Mouse (Mus musculus) heart, postnatal 14 days (tissue): ENCODE measurements around the gene Syt3. TPM values are rescaled to one million over a fixed set of nuclear protein-coding genes. Genes with fewer than 3 reads are reported as not detected.

ENCODE experiments used
- DNase-seq, 2 experiments: peaks; one replicate each; pipeline ENCODE4 v3.0.0; 2021 to 2022
- intact Hi-C: fragments of 180-260 bp; cut with DNase I; formaldehyde crosslinking; loops from one replicate; pipeline ENCODE4 v1.15.1; 2025
- total RNA-seq, 2 experiments: library from RNA; stranded (reverse); gene quantifications; 2 replicates each; pipeline ENCODE4 v1.2.3; 2021

The Syt3 gene
- total RNA-seq, 2 experiments from 2014 or later, result 1.5 to 2.2 TPM

GRCm38 (mm10) chr7:44393284-44393683 is 9.4 kb downstream of the Syt3 start:
- DNase-seq, result no peak
- intact Hi-C loops, result no loop called here

DNA sequence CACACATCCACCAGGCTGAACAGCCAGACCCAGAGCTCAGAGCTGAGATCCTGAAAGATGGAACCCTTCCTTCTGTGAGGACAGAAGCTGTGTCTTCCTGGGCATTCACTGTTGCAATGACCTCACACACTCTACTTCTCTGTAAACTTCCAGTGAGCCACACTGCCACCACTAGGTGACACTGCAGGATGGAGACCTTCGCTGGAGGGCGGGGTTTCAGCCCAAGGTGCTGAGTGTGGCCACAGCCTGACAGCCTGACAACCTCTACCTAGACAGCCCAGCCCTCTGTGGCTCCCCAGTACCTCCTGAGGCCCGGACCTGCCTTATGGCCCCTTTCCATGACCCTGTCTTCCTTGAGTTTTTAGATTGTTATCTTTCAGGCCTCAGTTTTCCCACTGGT is 14.7 kb downstream of the Syt3 start:
- intact Hi-C loops, result loop anchor here (1.0 kb wide), 1 partner anchor 87 kb away; no protein-coding TSS in a partner anchor
- peak; percentile 49 to 72 for DNase-seq

GRCm38 (mm10) chr7:44401673-44402072 is 17.8 kb downstream of the Syt3 start:
- no peak for DNase-seq
- intact Hi-C loops, result no loop called here

DNA sequence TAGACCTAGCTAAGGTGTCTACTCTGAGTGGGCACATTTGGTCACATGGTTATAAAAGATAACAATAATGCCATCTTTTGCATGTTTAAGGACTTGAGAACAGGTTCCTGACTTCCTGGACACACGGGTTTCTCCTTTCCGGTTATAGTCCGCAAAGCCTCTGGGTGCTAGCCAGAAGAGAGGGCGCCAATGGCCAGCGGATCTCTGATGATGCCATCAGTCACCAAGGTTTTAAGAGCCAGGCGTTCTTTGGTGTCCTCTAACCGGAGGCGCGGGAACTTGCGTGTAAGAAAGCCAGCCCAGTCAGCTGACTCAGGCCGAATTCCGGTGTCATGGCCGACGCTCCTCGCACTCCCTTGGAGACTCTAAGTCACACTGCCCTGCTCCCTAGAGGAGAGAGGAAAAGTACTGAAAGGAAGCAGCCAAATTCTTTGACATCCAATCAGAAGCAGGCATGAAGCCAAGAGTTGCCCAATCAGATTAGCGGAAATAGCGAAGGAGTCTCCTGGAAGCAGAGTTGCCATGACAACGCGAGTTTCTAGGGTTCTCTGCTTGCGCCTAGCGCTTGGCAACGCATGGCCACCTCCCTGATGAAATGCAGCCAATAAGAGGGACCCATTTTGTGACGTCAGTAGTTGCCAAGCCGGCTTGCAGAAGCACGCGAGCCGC is 21.6 kb downstream of the Syt3 start:
- intact Hi-C loops, result no loop called here
- peak; percentile 70 to 83 for DNase-seq

DNA sequence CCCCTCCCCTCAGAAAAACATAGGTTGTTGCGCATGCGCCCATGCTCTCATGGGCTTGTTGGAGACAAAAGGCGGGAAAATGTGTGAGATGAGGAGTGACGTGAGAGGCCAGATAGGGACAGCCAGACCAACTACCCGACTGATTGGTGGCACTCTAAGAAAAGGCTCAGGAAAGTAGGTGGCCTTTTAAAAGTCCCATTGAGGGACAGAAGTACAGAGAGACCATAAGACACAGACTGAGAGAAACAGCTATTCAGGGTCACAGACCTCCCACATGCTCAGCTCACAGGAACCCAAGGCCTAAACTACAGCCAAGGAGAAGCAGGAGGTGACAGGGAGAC is 22.1 kb downstream of the Syt3 start:
- intact Hi-C loops, result no loop called here
- no peak for DNase-seq

DNA sequence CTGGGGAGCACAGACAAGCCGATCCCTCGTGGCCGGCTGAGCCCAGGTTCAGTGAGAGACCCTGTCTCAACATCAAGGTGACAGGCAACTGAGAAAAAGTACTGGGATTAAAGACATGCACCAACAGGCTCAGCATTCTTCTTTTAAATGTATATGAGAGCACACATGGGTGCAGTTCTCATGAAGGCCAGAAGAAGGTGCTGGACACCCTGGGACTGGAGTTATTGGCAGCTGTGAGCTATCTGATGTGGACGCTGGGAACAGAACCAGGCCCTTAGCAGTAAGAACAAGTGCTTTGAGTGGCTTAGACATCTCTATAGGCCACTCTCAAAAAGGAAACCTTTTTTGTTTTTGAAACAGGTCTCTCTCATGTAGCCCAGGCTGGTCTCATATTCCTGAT is 27.2 kb downstream of the Syt3 start:
- intact Hi-C loops, result no loop called here
- no peak for DNase-seq

DNA sequence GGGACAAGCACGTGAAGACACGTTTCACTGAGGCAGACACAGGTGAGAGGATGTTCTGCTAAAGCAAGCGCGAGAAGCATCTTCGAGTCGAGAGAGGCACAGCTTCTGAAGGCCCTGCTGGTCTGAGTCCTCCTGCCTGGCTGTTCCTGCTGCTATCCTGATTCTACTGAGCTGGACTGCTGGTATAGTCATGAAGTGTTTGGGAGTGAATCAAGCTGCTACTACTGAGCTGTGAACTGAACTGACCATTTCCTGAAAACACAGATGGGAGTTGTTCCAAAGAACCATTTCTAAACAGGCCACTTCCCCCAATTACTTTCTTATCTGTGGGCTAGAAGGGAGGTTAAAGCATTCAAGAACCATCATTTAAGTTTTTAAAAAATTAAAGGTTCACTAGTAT is 29.4 kb downstream of the Syt3 start:
- intact Hi-C loops, result no loop called here
- DNase-seq, result no peak

DNA sequence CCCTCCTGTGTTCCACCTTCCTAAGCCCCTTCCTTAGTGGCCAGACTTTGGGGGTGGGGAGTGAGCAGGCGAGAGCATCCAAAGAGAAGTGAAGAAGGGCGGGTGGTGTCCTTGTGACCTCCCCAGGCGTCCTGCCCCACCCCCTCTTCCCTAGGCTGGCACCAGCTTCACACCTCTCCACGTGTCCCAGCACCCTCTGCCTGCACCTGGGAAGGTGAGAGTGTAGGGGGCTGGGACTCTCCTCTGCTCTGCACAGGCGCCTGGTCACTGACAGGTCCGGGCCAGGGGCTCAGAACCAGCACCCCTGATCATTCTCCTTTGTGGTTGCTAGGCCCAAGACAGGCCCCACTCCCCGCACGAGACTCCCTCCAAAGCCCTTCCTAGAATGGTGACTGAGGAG is 43.8 kb downstream of the Syt3 start:
- intact Hi-C loops, result no loop called here
- no peak for DNase-seq

DNA sequence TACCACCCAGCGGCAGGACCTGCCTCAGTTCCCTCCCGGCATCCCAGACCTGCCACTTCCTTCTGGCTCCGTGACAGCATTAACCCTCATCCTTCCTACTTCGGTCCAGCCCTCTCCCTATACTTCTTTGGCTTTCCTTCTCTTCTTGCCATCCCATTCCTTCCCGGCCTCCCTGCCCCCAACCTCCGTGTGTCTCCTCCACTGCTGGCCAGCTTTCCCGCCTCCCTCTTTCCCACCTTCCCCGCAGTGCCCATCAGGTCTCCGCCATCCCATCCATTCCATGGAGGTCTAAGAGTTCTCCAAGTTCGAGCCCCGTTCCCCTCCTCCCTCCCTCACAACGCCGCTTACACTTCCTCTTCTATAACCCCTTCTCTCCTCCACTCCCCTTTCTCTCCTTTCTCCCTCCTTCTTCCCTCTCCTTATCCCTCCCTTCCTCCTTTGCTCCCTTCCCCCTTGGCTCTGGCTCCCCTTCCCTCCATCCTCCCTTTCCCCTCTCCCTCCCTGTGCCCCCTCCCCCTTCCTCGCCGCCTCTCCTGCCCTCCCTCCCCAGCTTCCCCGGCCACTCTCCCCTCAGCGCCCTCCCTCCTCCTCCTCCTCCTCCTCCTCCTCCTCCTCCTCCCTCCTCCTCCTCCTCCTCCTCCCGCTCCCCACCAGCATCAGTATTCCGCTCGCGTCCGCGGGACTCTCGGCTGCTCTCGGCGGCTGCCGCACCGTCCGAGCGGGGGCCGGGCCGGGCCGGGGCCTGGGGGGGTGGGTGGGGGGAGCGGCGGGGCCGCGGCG is 44.5 kb downstream of the Syt3 start:
- intact Hi-C loops, result no loop called here
- peak in 1 of 2 experiments; percentile 6 for DNase-seq

DNA sequence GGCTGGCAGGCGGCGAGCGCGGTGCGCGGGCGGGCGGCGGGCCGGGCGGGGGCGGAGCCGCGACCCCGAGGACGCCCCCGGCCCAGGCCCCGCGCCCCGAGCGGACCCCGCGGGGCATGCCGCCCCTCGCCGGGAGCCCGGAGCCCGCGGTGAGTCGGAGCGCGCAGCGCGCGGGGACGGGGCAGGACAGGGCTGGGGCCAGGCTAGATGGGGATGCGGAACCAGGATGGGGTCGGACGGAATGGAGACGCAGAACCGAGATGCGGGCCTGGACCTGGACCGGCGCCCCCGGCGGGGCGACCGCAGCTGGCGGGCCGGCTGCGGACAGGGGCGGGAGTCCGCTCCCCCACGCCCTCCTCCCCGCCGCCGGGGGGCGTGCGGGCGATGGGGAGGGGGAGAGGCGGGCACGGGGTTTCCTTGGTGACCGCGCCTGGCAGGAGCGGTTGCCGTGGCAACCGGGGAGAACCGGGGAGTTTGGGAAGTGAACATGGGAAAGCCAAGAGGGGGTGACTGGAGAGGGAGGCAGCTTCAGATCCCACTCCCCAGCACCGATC is 45.1 kb downstream of the Syt3 start, which contains the start of gene Lrrc4b:
TSS of gene Lrrc4b (plus strand) at position 51 of the 554 bp plus-strand sequence.
- DNase-seq, result no peak
- intact Hi-C loops, result no loop called here

DNA sequence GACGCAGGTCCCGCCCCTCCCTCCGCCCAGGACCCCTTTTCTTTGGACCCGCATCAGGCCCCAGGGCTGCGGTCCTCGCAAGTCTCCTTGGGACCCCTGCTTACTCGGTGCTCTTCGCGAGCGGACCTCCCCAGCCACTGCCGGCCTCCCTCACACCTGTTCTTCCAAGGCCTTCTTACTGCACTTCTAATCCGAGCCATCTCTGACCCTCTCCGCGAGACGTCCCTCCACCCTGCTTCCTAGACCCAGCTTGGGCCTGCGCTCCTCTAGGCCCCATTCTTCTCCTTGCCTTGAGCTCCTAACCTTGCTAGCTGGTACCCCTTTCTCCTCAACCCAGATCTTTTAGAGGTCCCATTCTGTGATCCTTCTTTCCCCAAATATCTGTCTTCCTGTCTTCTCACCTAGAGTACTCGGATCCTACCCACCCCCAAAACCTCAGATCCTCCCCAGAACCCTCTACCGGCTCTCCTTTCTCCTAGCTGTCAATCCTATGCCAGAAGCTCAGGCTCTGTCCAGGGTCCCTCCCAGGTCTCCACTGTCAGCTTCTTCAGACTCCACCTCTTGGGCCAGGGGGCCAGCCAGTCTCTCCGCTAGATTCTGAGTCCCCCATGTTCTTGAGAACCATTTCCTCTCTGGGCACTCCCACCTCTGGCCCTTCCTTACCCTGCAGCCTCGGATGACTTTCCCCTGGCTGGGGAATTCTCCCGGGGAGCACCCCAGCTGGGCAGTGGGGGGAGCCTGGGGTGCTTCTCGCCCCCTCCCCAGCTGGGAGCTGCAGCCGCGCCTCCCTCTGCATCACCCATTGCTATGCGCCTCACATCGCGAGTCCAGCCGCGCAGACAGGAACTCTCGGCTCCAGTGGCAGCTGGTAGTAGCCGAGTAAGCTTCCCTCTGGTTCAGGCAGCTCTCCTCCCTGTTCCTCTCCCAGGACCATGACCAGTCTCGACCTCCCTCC is 45.9 kb downstream of the Syt3 start:
- intact Hi-C loops, result no loop called here
- no peak for DNase-seq

GRCm38 (mm10) chr7:44432550-44432949 is 48.6 kb downstream of the Syt3 start:
- intact Hi-C loops, result no loop called here
- no peak for DNase-seq

DNA sequence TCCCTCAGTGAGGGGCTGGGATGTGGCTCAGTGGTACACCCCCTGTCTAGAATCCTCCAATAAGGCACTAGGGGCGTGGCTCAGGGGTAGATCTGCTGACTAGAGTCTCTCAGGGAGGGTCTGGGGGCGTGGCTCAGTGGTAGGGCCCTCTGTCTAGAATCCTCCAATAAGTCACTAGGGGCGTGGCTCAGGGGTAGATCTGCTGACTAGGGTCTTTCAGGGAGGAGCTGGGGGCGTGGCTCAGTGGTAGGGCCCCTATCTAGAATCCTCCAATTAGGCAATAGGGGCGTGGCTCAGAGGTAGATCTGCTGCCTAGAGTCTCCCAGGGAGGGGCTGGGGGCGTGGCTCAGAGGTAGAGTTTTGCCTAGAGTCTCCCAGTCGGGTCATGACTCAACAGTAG is 49.5 kb downstream of the Syt3 start:
- no peak for DNase-seq
- intact Hi-C loops, result no loop called here

DNA sequence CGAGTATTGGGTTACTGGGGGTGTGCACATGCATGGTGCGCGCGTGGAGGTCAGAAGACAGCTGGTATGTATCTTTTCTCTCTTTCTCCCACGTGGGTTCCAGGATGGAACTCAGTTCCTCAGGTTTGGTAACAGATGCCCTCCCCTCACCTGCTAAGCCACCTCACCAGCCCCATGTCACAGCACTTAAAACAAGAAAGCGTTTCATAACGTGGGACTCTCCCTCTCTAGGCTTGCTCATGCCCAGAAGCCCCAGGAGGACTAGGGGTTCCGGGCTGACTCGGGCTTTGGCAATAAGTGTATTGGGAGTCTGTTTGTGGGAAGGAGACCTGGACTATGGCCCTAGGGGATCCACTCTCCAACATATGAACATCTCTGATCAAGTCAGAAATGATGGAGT is 50.2 kb downstream of the Syt3 start:
- DNase-seq, result no peak
- intact Hi-C loops, result no loop called here

DNA sequence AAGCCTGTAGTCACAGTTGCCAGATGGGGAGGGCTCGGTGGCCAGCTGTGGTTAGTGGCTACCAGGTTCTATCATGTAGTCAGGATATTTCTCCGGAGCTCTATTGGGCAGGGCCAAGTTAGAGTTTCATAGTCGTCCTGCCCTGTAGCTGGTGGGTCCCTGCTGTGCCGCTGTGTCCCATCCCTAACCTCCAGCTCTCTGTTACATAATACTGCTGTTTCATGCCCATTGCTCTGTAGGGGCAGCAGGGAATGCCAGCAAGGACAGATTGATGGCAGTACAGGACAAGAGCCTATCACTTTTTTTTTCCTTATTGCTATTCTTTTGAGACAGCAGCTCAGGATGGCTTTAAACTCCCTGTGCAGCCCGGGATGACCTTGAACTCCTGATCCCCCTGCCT is 51.9 kb downstream of the Syt3 start:
- no peak for DNase-seq
- intact Hi-C loops, result no loop called here

- no peak for DNase-seq
- intact Hi-C loops, result no loop called here
Measured at GRCm38 (mm10) chr7:44436267-44436666, 52.4 kb downstream of the Syt3 start.

GRCm38 (mm10) chr7:44437188-44437587 is 53.3 kb downstream of the Syt3 start:
- no peak for DNase-seq
- intact Hi-C loops, result no loop called here

DNA sequence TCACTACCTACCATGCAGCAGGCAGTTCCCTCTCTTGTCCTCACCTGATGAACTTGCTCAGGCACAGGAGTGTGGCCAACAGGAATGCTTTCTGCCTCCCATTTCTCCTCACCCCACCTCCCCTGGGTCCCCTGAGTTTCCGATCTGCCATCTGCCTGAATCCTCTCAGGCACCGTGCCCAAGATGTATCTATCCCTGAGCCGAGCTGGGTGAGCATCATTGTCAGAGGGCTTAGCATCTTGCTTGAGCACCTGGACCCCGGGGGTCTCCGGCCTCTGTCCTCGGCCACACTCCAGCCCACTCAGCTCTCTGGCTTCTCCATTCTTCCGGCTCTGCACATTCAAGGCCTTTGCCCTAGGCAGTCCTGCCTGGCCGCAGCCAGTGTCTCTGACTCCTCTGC is 54.0 kb downstream of the Syt3 start:
- intact Hi-C loops, result no loop called here
- no peak for DNase-seq

- intact Hi-C loops, result no loop called here
- no peak for DNase-seq
Measured at GRCm38 (mm10) chr7:44439696-44440095, 55.8 kb downstream of the Syt3 start.

DNA sequence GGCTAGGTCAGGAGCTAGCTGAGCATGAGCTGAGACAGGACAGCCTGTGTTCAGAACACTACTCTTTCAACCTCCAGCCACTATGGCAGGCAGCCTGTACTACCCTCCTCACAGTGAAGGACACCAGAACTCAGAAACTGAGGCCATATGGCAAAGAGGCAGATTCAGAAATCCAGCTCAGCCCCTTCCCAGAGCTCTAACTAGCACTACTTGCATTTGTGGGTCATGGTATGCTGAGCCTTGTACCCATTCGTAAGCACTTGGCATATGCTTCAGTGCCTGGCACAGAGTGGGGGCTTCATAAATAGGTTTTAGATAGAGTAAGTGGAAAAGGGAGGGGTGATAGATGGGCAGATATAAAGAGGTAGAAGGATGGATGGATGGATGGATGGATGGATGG is 56.6 kb downstream of the Syt3 start:
- intact Hi-C loops, result no loop called here
- no peak for DNase-seq

DNA sequence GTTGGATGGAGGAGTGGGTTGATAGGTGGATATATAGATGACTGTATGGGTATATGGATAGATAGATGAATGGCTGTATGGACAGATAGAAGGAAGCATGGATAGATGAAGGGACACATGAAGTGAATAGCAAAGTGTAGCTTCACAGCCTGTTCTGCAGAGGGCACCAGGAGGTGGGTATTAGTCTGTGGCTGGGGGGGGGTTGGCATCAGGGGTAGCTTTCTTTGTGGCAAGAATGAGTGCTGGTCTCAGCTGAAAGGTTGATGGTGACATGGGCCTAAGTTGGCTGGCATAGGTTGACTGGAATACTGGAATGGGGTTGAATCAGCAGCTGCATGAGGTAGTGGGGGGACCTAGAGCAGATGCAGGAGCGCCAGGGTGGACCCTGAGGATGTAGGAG is 57.3 kb downstream of the Syt3 start:
- no peak for DNase-seq
- intact Hi-C loops, result no loop called here
